Mouse (Mus musculus): ENCODE results near the gene Serpinb9. TPM values are rescaled to one million over a fixed set of nuclear protein-coding genes. Genes with fewer than 3 reads are reported as not detected.
"Not testable (repeated sequence)": the region's sequence is repeated elsewhere in the genome, so short reads cannot be mapped to it uniquely, and the experiment has no call there.

Serpinb9 gene
- 5.6 and 6.4 TPM in 2 replicates for polyA plus RNA-seq (2012; rRNA removed)

DNA sequence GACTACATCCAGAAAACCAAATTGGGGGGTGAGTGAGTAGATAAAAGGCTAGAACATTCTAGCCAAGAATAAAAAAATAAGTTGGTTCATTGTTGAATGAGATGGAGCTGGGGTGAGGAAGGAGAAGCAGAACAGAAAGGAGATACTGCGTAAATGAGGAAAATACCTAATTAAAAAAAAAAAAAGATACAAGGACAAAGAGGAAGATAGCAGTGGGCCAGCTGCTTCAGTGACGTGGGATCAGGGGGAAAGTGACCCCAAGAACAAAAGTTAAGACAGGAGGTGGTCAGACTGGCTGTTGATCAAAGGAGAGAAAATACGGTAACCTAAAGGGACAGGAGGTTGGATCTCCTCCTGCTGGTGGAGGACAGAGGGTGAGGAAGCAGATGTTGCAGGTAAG, at the start of gene Serpinb9:
TSS of gene Serpinb9 (plus strand) at position 301 of the 400 bp plus-strand sequence.
- no peak for DNase-seq (ENCODE audit: extremely low spot score in 1 of 2, low spot score in 1 of 2)

DNA sequence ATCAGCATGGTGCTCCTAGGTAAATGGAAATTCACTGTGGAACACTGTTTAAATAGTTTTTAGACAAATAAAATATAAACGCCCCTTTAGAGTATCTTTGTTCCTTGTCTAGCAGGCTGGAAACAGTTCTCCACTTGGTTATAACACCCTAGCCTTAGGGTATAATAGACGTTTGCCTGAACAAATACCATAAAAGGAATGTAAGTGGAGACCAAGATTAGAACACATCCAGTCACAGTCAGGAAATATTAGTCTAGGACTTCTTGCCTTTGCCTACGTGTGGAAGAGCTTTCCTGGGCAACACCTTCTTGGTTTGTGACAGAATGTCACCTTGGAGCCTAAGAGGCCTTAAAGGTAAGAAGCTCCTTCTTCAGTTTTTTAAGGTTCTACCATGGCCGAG, 46.5 kb upstream of the Serpinb9 start:
- DNase-seq (ENCODE audit: extremely low spot score in 1 of 2, low spot score in 1 of 2) = no peak

DNA sequence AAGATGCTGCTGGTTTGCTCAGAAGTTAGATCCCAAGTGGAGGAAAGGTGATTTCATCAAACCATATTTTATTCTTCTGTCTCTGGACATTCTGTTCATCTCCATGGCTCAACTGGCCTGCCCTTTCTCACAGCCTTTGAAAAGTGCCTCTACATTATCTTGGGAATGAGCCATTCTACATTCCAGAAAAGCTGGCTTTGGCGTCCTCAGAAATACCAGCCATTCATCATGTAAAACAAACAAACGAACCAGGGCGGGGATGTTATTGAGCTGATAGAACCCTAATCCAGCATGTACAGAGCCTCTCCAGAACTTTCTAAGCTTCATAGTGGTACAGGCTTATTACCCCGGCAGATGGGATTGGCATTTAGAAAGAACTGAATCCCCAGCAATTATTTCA, 45.1 kb upstream of the Serpinb9 start:
- DNase-seq (ENCODE audit: extremely low spot score in 1 of 2, low spot score in 1 of 2) = no peak

GRCm38 (mm10) chr13:32958521-32958920, 44.5 kb upstream of the Serpinb9 start:
- DNase-seq (ENCODE audit: extremely low spot score in 1 of 2, low spot score in 1 of 2) = not testable (repeated sequence)

GRCm38 (mm10) chr13:32963990-32964753, 38.9 kb upstream of the Serpinb9 start:
- DNase-seq (ENCODE audit: extremely low spot score in 1 of 2, low spot score in 1 of 2) = no peak

- peak in 1 of 2 experiments; percentile 3 for DNase-seq (ENCODE audit: extremely low spot score in 1 of 2, low spot score in 1 of 2)
Measured at GRCm38 (mm10) chr13:32964989-32965811, 37.9 kb upstream of the Serpinb9 start, which contains the start of gene Serpinb6b. Gene Serpinb6b, plus strand, starts transcription at chr13:32965209.

DNA sequence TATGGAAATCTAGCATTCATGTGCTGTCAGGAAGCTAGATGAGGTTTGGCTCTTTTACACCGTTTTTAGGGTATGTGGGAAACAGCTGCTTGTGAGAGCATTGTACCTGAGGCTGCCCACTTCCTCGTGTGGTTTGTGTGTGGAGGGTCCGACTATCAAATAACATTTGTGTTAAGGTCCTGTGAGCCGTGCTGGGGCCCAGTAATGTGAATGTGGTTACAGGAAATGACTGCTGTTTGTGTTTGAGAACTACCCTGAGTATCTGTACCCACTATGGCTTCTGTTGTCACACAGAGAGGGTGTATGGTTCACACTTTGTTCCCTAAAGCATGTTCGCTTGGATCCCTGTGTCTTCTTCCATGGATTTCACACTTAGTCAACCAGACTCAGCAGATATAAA, 36.9 kb upstream of the Serpinb9 start:
- DNase-seq (ENCODE audit: extremely low spot score in 1 of 2, low spot score in 1 of 2) = no peak

- no peak for DNase-seq (ENCODE audit: extremely low spot score in 1 of 2, low spot score in 1 of 2)
Measured at GRCm38 (mm10) chr13:32967233-32967632, 35.8 kb upstream of the Serpinb9 start.

DNA sequence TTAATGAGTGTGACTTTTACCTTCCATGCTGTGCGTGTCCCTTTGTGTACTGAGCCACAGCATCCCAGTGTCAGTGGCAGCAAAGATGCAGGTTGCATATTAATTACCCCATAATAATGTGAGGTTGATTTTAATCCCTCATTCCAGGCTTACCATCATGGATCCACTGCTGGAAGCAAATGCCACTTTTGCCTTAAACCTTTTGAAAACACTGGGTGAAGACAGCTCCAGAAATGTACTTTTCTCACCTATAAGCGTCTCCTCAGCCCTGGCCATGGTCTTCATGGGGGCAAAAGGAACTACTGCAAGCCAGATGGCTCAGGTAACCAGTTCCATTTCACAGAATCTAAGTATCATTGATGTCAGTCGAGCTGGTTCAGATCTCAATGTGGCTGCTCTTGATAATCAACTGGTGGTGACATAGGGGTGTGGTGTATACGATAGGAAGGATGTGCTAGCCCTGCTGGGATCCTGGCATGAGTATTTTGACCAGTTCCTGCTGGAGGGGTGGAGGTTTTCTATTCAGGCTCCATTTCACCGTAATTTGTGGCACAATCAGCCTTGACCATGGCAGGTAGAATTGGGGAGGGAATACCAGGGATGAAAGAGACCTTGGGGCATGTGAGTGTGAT, 34.6 kb upstream of the Serpinb9 start:
- DNase-seq (ENCODE audit: extremely low spot score in 1 of 2, low spot score in 1 of 2) = no peak

DNA sequence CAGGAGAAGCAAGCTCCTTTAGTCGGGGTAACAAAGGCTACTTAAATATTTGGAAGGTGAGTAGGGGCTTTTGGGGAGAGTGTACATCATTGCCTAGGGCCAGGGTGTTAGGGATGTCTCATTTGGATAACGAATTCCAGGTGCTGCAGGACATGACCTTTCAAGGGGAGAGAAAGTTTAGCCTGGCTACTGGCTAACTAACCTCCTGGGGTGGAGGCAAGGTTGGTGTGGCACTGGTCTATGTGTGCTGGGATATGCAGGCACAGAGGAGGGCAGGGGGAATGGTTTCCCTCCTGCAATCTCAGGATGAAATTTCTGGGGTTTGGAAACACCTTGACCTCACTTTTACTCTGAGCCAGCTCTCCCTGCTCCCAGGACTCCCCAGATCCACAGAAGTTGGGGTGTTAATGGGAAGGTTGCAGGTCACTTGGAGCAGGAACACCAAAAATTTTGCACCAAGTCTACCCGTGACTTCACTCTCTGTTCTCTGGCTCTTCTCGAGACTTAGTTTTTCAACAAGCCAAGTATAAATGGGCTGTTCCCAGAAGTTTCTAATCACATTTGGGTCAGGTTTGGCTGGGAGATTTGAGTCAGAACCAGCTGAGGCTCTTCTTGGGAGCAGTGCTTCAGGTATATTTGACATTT, 33.9 kb upstream of the Serpinb9 start:
- DNase-seq (ENCODE audit: extremely low spot score in 1 of 2, low spot score in 1 of 2) = no peak

DNA sequence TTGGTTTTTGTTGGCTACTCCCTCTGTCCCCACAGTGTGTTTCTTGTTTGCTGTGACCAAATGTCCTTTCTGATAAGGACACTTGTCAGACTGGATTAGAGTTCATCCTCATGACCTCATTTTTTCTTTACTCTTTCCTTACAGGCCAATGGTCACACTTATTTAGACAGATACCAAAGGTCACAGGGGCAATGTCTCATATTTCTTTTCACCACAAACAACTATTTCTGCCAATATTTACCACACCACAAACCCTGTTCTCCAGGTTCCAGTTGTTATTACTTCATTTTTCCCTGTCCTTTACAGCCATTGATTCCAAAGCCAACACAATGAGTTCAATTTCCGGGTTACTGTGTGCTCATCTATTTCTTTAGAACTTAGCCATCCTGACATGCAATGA, 33.4 kb upstream of the Serpinb9 start:
- no peak for DNase-seq (ENCODE audit: extremely low spot score in 1 of 2, low spot score in 1 of 2)

- no peak for DNase-seq (ENCODE audit: extremely low spot score in 1 of 2, low spot score in 1 of 2)
Measured at GRCm38 (mm10) chr13:32970776-32971175, 32.3 kb upstream of the Serpinb9 start.

DNA sequence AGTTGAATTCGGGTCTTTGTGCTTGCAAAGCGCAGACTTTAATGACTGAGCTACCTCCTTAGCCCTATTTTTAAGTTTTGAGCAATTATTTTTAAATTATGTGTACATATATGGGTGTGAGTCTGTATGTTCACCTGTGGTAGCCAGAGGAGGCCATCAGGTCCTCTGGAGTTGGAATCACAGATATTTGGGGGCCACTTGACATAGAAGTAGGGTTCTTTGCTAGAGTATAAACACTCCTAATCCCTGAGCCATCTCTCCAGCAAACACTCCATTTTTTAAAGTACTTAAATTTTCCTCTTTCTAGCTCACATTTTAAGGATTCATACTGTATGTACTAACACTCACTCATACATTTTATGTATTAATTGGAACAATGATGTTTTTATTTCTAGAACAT, 28.8 kb upstream of the Serpinb9 start:
- no peak for DNase-seq (ENCODE audit: extremely low spot score in 1 of 2, low spot score in 1 of 2)

DNA sequence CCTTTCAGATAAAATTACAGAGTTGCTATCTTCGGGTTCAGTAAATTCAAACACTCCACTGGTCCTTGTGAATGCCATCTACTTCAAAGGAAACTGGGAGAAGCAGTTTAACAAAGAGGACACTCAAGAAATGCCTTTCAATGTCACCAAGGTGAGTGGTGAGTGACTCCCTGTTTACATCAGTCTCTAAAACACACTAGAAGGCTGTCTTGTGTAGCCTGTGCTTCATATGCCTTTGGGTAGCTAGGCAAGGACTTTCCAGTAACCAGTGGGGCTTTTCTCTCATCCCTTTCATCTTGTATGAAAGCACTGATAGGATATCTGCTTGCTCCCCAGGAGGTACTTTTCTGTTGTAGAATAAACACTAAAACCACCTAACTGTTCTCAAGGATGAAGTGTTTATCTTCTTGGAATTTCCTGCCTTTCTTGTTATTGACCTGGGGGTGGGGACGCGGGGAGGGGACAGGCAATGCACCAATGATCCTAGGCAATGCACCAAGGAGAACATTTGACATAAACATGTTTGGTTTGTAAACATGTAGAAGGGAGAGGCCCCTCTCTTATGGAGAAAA, 28.1 kb upstream of the Serpinb9 start:
- no peak for DNase-seq (ENCODE audit: extremely low spot score in 1 of 2, low spot score in 1 of 2)

DNA sequence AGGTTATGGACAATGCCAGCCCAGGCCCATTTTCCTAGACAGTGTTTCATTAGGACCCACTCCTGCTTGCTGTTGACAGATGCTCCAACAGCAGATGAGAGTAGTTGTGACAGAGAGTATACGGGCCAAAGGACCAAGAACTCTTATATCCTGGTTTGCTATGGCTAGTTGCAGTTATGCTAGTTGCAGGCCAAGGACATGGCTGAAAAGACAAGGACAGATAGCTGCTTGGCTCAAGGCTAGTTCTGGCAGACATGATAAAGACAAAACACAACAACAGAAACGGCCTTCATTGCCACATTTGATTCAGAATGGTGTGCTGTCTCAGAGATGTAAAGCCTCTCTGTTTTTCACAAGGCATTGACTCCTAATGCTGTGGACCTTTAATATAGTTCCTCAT, 27.3 kb upstream of the Serpinb9 start:
- no peak for DNase-seq (ENCODE audit: extremely low spot score in 1 of 2, low spot score in 1 of 2)

- no peak for DNase-seq (ENCODE audit: extremely low spot score in 1 of 2, low spot score in 1 of 2)
Measured at GRCm38 (mm10) chr13:32982556-32983042, 20.5 kb upstream of the Serpinb9 start.

DNA sequence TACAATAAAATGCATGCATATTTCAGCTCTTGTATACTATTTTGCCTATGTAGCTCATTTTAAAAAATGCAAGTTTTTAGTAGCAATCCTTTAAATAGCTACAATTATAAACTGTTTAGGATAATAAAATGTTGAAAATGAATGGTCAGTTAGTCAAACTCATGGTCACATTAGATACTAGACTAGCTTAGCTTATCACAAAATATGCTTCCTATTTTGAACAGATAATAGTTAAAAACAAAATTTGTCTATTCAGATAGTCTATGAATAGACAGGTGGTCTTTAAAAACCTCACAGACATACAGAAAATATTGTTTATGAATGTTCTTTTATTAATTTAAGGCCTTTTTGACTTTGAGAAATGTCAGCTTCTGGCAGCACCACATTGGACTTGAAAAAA, 16.8 kb upstream of the Serpinb9 start:
- no peak for DNase-seq (ENCODE audit: extremely low spot score in 1 of 2, low spot score in 1 of 2)

GRCm38 (mm10) chr13:32993152-32993893, 9.7 kb upstream of the Serpinb9 start:
- DNase-seq (ENCODE audit: extremely low spot score in 1 of 2, low spot score in 1 of 2) = no peak

DNA sequence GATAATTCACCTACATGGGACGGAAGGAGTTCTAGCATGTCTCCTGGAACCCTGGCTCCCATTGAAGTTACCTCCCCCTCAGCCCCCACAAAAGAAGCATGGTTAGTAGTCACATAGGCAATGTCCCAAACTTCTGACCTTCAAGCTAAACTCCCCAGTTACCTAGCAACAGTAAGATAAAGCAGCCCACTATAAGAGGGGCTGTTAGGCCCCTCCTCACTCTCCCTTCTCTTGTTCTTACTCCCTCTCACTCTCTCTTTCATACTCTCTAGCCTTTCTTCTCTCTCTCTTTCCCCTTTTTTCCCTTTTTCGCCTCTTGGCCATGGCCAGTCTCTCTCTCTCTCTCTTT, 9.2 kb upstream of the Serpinb9 start:
- DNase-seq (ENCODE audit: extremely low spot score in 1 of 2, low spot score in 1 of 2) = no peak

- no peak for DNase-seq (ENCODE audit: extremely low spot score in 1 of 2, low spot score in 1 of 2)
Measured at GRCm38 (mm10) chr13:32995051-32995450, 8.0 kb upstream of the Serpinb9 start.
